Mouse (Mus musculus) megakaryocyte-erythroid progenitor cell, adult 5-6 weeks (primary cell): ENCODE results near the gene Zscan10. TPM values are rescaled to one million over a fixed set of nuclear protein-coding genes. Genes with fewer than 3 reads are reported as not detected.

Experiments
- ATAC-seq: replicated peaks from 2 replicates; pipeline ENCODE4 v1.8.0; 2016; ENCODE audit warnings: mild to moderate bottlenecking, inconsistent platforms; ENCODE audit not compliant: severe bottlenecking, poor library complexity, low FRiP score, low TSS enrichment
- total RNA-seq, 2 experiments: library from RNA; stranded (forward) in 1 of 2; stranded (reverse) in 1 of 2; fragments of 200-1000, 215-1000 nt in 1 of 2; fragments of >200 nt in 1 of 2; fragmentation: Nextera tagmentation in 1 of 2; gene quantifications; 2 replicates each; pipeline ENCODE4 v1.2.3; 2014 to 2017

The Zscan10 gene
- total RNA-seq (2014; fragmentation: Nextera tagmentation) (not detected in 2 replicates), total RNA-seq (2017) (not detected in 2 replicates)

- no peak for ATAC-seq
These were observed at the start of gene Zscan10 for GRCm38 (mm10) chr17:23600641-23601622. Zscan10 (plus strand) TSS chr17:23600856.

GRCm38 (mm10) chr17:23550856-23551255 lies 49.8 kb upstream of the Zscan10 start:
- peak; percentile 1 for ATAC-seq

GRCm38 (mm10) chr17:23551416-23551815 lies 49.2 kb upstream of the Zscan10 start:
- no peak for ATAC-seq

GRCm38 (mm10) chr17:23551963-23552362 lies 48.7 kb upstream of the Zscan10 start:
- ATAC-seq: no peak

- ATAC-seq: no peak
These were observed 47.6 kb upstream of the Zscan10 start for GRCm38 (mm10) chr17:23552896-23553633.

GRCm38 (mm10) chr17:23553634-23554120 lies 47.0 kb upstream of the Zscan10 start:
- no peak for ATAC-seq

- no peak for ATAC-seq
These were observed 46.3 kb upstream of the Zscan10 start for GRCm38 (mm10) chr17:23554321-23554720.

- no peak for ATAC-seq
These were observed 45.3 kb upstream of the Zscan10 start for GRCm38 (mm10) chr17:23555243-23555916.

GRCm38 (mm10) chr17:23559767-23560166 lies 40.9 kb upstream of the Zscan10 start:
- ATAC-seq: 0 out of 2 replicates have a peak, but pooled peaks have one; percentile 48

- peak; percentile 87 for ATAC-seq
These were observed 36.9 kb upstream of the Zscan10 start, which contains the start of gene Zfp213 for GRCm38 (mm10) chr17:23563595-23564367. Zfp213 (minus strand) TSS chr17:23564238.

GRCm38 (mm10) chr17:23564368-23564715 lies 36.3 kb upstream of the Zscan10 start:
- peak; percentile 64 for ATAC-seq

- 0 out of 2 replicates have a peak, but pooled peaks have one; percentile 48 for ATAC-seq
These were observed 33.9 kb upstream of the Zscan10 start for GRCm38 (mm10) chr17:23566787-23567186.

- no peak for ATAC-seq
These were observed 32.3 kb upstream of the Zscan10 start for GRCm38 (mm10) chr17:23568370-23568769.

GRCm38 (mm10) chr17:23570017-23570416 lies 30.6 kb upstream of the Zscan10 start:
- ATAC-seq: peak; percentile 79

GRCm38 (mm10) chr17:23571084-23571483 lies 29.6 kb upstream of the Zscan10 start:
- no peak for ATAC-seq

- no peak for ATAC-seq
These were observed 28.6 kb upstream of the Zscan10 start for GRCm38 (mm10) chr17:23572059-23572458.

- no peak for ATAC-seq
These were observed 26.5 kb upstream of the Zscan10 start for GRCm38 (mm10) chr17:23574130-23574529.

- 0 out of 2 replicates have a peak, but pooled peaks have one; percentile 10 for ATAC-seq
These were observed 24.6 kb upstream of the Zscan10 start for GRCm38 (mm10) chr17:23575951-23576552.
